Mouse (Mus musculus) lung, postnatal 0 days (tissue): Measurements from ENCODE around the gene Chrdl2.

Experiments
- CTCF ChIP-seq: IDR thresholded peaks from 2 replicates; pipeline ENCODE4 v1.5.1; 2016; ENCODE audit warnings: antibody characterized with exemption, mild to moderate bottlenecking
- EP300 ChIP-seq: IDR thresholded peaks from 2 replicates; pipeline ENCODE4 v1.6.1; 2016; ENCODE audit warnings: antibody characterized with exemption, mild to moderate bottlenecking, control low read depth

DNA sequence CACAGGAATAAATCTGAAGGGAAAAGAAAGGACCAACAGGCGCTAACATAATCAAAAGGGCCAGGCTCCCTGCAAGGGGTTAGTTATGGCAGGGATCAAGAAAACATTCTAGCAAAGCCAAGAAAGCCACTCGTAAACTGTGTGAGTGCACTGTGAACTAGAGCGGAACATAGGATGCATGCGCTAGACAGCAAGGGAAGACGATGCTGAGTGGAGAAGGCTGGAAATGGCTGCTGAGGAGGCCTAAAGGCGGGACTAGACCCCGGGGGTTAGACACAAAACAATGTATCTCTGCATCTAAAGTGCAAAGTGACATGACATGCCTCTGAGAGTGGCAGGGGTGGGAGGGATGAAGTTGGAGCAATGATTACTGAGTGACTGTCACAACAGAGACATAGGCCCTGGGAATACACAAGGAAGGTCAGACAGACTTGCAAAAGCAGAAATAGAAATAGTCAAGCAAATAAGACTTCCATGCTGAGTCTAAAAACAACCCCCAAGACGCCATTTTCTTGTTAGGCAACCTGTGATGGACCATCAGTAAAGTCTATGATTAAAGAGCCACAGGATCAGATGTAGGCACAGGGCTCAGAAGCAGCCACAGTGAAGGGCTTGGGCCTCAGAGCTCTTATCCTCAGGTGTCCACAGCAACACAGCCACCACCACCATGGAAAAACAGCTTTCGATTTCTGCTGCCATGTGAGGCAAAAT is 39.8 kb upstream of the Chrdl2 start:
- TF ChIP-seq CTCF (no peak), EP300 (no peak)
